24 mouse cellular contexts compared by ENCODE assay signal in genomic region chr2:132712061-132712460, GRCm38 (mm10). TPM values are rescaled to one million over a fixed set of nuclear protein-coding genes. Genes with fewer than 3 reads are reported as not detected.
A peak's percentile ranks its signal among the peaks of the same experiment; 100 is the strongest.
DNase-seq lines count a peak whose midpoint lies in the region; ATAC-seq and TF ChIP-seq lines count a peak whose summit lies in the region.
"Had no signal": no experiment of that assay in that cellular context is flagged by ENCODE, and none has a peak within 500 bp of the region (broad histone marks: within the 10 kb centered on the region; RNA-seq: fewer than 3 reads in every experiment).

No protein-coding gene starts in this region.

- H3K4me1 ChIP-seq in forebrain, postnatal 0 days (ENCODE audit: insufficient read depth): 0 out of 2 replicates have a peak, but pooled peaks cover 3% of the 10 kb centered on the region
- peaks cover 5% of the 10 kb centered on the region; the same call in 1 of the 2 replicates for H3K4me1 ChIP-seq in forebrain, embryonic 11.5 days (replicated peaks; ENCODE audit: control insufficient read depth, insufficient read depth, low read length)
- H3K4me1 ChIP-seq: embryonic facial prominence, embryonic 12.5 days; embryonic facial prominence, embryonic 15.5 days had no signal

- no peak overlapping the region for H3K27ac ChIP-seq in forebrain, postnatal 0 days (ENCODE audit: low read depth, low read length)
- H3K27ac ChIP-seq in forebrain, embryonic 11.5 days (ENCODE audit: low read depth, low read length): no peak overlapping the region
- peak overlapping the region; percentile 23; the same call in 1 of the 2 replicates for H3K27ac ChIP-seq in layer of hippocampus, adult 2 months
- H3K27ac ChIP-seq: embryonic facial prominence, embryonic 12.5 days; embryonic facial prominence, embryonic 15.5 days; forebrain, embryonic 12.5 days; heart, adult 2 months; heart, embryonic 10.5 days; heart, embryonic 13.5 days; hindbrain, embryonic 14.5 days; hindbrain, postnatal 0 days had no signal

- no peak overlapping the region for H3K9ac ChIP-seq in forebrain, postnatal 0 days
- H3K9ac ChIP-seq in forebrain, embryonic 11.5 days (ENCODE audit: low read length): no peak overlapping the region
- H3K9ac ChIP-seq: embryonic facial prominence, embryonic 12.5 days; embryonic facial prominence, embryonic 15.5 days; forebrain, embryonic 12.5 days; heart, embryonic 13.5 days; hindbrain, embryonic 14.5 days had no signal

- no peak overlapping the region for H3K4me3 ChIP-seq in forebrain, postnatal 0 days (ENCODE audit: low read depth, low read length)
- H3K4me3 ChIP-seq in forebrain, embryonic 11.5 days (ENCODE audit: low read depth, low read length): no peak overlapping the region
- no peak overlapping the region for H3K4me3 ChIP-seq in layer of hippocampus, adult 2 months
- H3K4me3 ChIP-seq: embryonic facial prominence, embryonic 12.5 days; embryonic facial prominence, embryonic 15.5 days; forebrain, embryonic 12.5 days; heart, adult 2 months; heart, embryonic 10.5 days; heart, embryonic 13.5 days had no signal

- peak; percentile 54; the same call in 1 of the 2 replicates for ATAC-seq in forebrain, postnatal 0 days
- ATAC-seq in forebrain, embryonic 11.5 days (replicated peaks; ENCODE audit: low FRiP score): no peak
- ATAC-seq: activated CD4-positive, CD25-positive, alpha-beta regulatory T cell, adult 4 months; hindbrain, postnatal 0 days; inflammation-experienced regulatory T-cells, adult 6 months; intestine, embryonic 16.5 days had no signal

- H3K27me3 ChIP-seq in forebrain, postnatal 0 days (ENCODE audit: insufficient read depth, low read length): no peaks in the 10 kb centered on the region
- no peaks in the 10 kb centered on the region for H3K27me3 ChIP-seq in forebrain, embryonic 11.5 days (ENCODE audit: control insufficient read depth, insufficient read depth, low read length)
- H3K27me3 ChIP-seq: embryonic facial prominence, embryonic 12.5 days; embryonic facial prominence, embryonic 15.5 days; forebrain, embryonic 12.5 days; heart, embryonic 13.5 days had no signal

- no peak for TF ChIP-seq CTCF in forebrain, postnatal 0 days (IDR thresholded peaks at IDR 0.05; ENCODE audit: low read depth)
- TF ChIP-seq CTCF in layer of hippocampus, adult 2 months (conservative IDR thresholded peaks at IDR 0.05): no peak

- peak; percentile 24 to 42 for DNase-seq in cerebellum, adult 18-20 months
- no peak for DNase-seq in cerebellum, adult 9-10 months
- no peak for DNase-seq in forebrain, postnatal 0 days
- no peak for DNase-seq in forebrain, embryonic 11.5 days (ENCODE audit: low spot score)
- no peak for DNase-seq in layer of hippocampus, adult 2 months (ENCODE audit: low spot score in 2 of 2)
- no peak for DNase-seq in layer of hippocampus, postnatal 36 days
- peak; percentile 31 for DNase-seq in right cerebral cortex, postnatal 4 days
- DNase-seq in right cerebral cortex, postnatal 36 days (ENCODE audit: low spot score in 2 of 2): no peak
- DNase-seq: adrenal gland, adult 8-10 months; adrenal gland, postnatal 25 days; gastrocnemius, postnatal 36 days; heart, adult 2 months; heart, postnatal 14 days; heart, postnatal 4 days had no signal

- H3K4me2 ChIP-seq in forebrain, postnatal 0 days (ENCODE audit: low read depth): no peak overlapping the region
- H3K4me2 ChIP-seq in forebrain, embryonic 11.5 days (ENCODE audit: low read depth, low read length, severe bottlenecking): no peak overlapping the region
- H3K4me2 ChIP-seq: embryonic facial prominence, embryonic 12.5 days; embryonic facial prominence, embryonic 15.5 days; forebrain, embryonic 12.5 days; heart, embryonic 13.5 days; hindbrain, embryonic 14.5 days had no signal

- WGBS in forebrain, postnatal 0 days: 51% methylated on average over 8 of the region's 8 CpGs
- WGBS in forebrain, embryonic 11.5 days: 92% methylated on average over 8 of the region's 8 CpGs

- no peaks in the 10 kb centered on the region for H3K9me3 ChIP-seq in forebrain, postnatal 0 days (ENCODE audit: low read length)
- no peaks in the 10 kb centered on the region for H3K9me3 ChIP-seq in forebrain, embryonic 11.5 days (ENCODE audit: control insufficient read depth, low read length)
- H3K9me3 ChIP-seq: embryonic facial prominence, embryonic 12.5 days; embryonic facial prominence, embryonic 15.5 days; forebrain, embryonic 12.5 days; heart, embryonic 10.5 days; heart, embryonic 13.5 days had no signal

- no peaks in the 10 kb centered on the region for H3K36me3 ChIP-seq in forebrain, postnatal 0 days (ENCODE audit: insufficient read depth)
- H3K36me3 ChIP-seq in forebrain, embryonic 11.5 days (ENCODE audit: control insufficient read depth, insufficient read depth, low read length): no peaks in the 10 kb centered on the region
- H3K36me3 ChIP-seq: embryonic facial prominence, embryonic 12.5 days; embryonic facial prominence, embryonic 15.5 days; forebrain, embryonic 12.5 days had no signal

RNA-seq across cellular contexts. Expression of gene Shld1, which starts 25.3 kb away (rescaled TPM):
- total RNA-seq in forebrain, postnatal 0 days (2014; rRNA removed): 17.3 and 20.4 TPM in 2 replicates
- polyA plus RNA-seq in forebrain, postnatal 0 days (2015; fragmentation: Nextera tagmentation; extraction: Ambion mirVana): 20.6 and 22.8 TPM in 2 replicates
- polyA plus RNA-seq in forebrain, embryonic 11.5 days (2014; fragmentation: Nextera tagmentation; extraction: Ambion mirVana): 17.6 and 18.4 TPM in 2 replicates
- total RNA-seq in layer of hippocampus, adult 2 months (2021): 10 to 100 TPM in 1 of 2 experiments, 1 to 10 TPM in 1; 9.7 to 11.0 TPM
- total RNA-seq in layer of hippocampus, postnatal 36 days (2021): 10 to 100 TPM in 1 of 2 experiments, 1 to 10 TPM in 1; 9.7 to 11.4 TPM

Comparison
In these comparisons a context has a peak if more than half of its experiments do, and no peak if none do; other contexts are left out.
1. DNase-seq: peak in cerebellum, adult 18-20 months (2 of 2) and right cerebral cortex, postnatal 4 days (single experiment); none in cerebellum, adult 9-10 months (single experiment), forebrain, postnatal 0 days (single experiment), forebrain, embryonic 11.5 days (single experiment), layer of hippocampus, adult 2 months (0 of 2), layer of hippocampus, postnatal 36 days (0 of 2) and right cerebral cortex, postnatal 36 days (0 of 2).